Mouse (Mus musculus): Measurements from ENCODE around the gene Cmas. TPM values are rescaled to one million over a fixed set of nuclear protein-coding genes. Genes with fewer than 3 reads are reported as not detected.
A peak's percentile ranks its signal among the peaks of the same experiment; 100 is the strongest.

Gene Cmas
- polyA plus RNA-seq, 1 experiment from 2014 or later = 133 TPM

DNA sequence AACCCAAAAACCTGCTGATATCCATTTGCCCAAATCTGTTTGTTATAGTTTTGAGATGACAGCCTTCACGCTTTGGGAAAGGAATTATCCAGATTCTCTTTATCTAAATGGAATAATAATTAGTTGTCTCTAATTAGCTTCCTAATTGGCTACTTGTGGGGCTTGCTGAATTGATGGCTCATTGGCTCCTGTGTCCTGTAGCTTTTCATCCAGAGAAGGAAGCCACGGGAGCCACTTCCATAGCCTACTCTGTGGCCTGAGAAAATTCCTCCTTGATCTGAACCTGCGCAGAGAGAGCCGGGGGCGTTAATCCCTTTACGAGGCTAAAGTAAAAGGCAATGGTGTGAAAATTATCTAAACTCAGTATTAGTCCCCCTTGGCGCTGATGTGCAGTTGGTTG is 24.8 kb downstream of the Cmas start:
- Histone ChIP-seq H3K9ac (no peak overlapping the region), H3K4me3 (no peak overlapping the region), H3K9me3 (replicated peaks) (no peaks in the 10 kb centered on the region), H3K4me2 (no peak overlapping the region), H3K36me3 (ENCODE audit: poor library complexity, severe bottlenecking) (peaks cover 7% of the 10 kb centered on the region; the same call in 1 of the 2 replicates), H3K27ac (no peak overlapping the region), H3K27me3 (peaks cover 20% of the 10 kb centered on the region; the same call in 1 of the 2 replicates), H3K4me1 (peaks cover 27% of the 10 kb centered on the region)
- WGBS = 7% methylated on average over 7 of the region's 7 CpGs
- peak; percentile 48 for ATAC-seq

GRCm38 (mm10) chr6:142785343-142785742 is 28.9 kb downstream of the Cmas start:
- H3K27me3 ChIP-seq = peaks cover 20% of the 10 kb centered on the region; the same call in 1 of the 2 replicates
- no peaks in the 10 kb centered on the region for H3K9me3 ChIP-seq (replicated peaks)
- peaks cover 28% of the 10 kb centered on the region for H3K4me1 ChIP-seq
- no peak overlapping the region for H3K9ac ChIP-seq
- H3K4me2 ChIP-seq = no peak overlapping the region
- H3K4me3 ChIP-seq = no peak overlapping the region
- no peak for ATAC-seq
- 33% methylated on average over 4 of the region's 4 CpGs for WGBS
- no peaks in the 10 kb centered on the region for H3K36me3 ChIP-seq (ENCODE audit: poor library complexity, severe bottlenecking)
- no peak overlapping the region for H3K27ac ChIP-seq

DNA sequence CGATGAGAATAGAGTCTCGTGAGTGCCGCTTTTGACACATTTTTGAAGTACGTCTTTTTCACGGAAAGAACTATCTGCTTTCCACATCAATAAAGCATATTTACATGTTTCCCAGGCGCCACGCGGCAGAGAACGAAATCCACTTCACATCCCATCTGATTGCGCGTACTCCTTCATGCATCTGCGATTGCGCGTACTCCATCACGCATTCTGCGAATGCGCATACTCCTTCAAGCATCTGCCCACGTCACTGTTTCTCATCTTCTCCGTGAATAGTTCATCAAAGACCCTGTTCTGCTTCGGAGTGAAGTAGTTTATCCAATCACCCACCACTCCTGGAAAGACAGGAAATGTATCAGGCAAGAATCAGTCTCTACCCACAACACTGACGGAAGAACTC is 29.6 kb downstream of the Cmas start:
- H3K9me3 ChIP-seq (replicated peaks) = no peaks in the 10 kb centered on the region
- WGBS = 90% methylated on average over 21 of the region's 21 CpGs
- peaks cover 20% of the 10 kb centered on the region for H3K4me1 ChIP-seq
- H3K27ac ChIP-seq = no peak overlapping the region
- no peak overlapping the region for H3K9ac ChIP-seq
- no peak for ATAC-seq
- no peaks in the 10 kb centered on the region for H3K36me3 ChIP-seq (ENCODE audit: poor library complexity, severe bottlenecking)
- peaks cover 20% of the 10 kb centered on the region; the same call in 1 of the 2 replicates for H3K27me3 ChIP-seq
- no peak overlapping the region for H3K4me2 ChIP-seq
- H3K4me3 ChIP-seq = no peak overlapping the region

GRCm38 (mm10) chr6:142788042-142788987 is 31.8 kb downstream of the Cmas start:
- no peak overlapping the region for H3K4me3 ChIP-seq
- H3K36me3 ChIP-seq (ENCODE audit: poor library complexity, severe bottlenecking) = no peaks in the 10 kb centered on the region
- H3K27me3 ChIP-seq = peaks cover 10% of the 10 kb centered on the region; the same call in 1 of the 2 replicates
- 0 out of 2 replicates have a peak overlapping the region, but pooled peaks have one; percentile 8 for H3K27ac ChIP-seq
- H3K9me3 ChIP-seq (replicated peaks) = no peaks in the 10 kb centered on the region
- peak overlapping the region; percentile 20 for H3K4me2 ChIP-seq
- H3K4me1 ChIP-seq = peaks cover 19% of the 10 kb centered on the region
- ATAC-seq = peak; percentile 85
- 48% methylated on average over 18 of the region's 18 CpGs for WGBS
- H3K9ac ChIP-seq = no peak overlapping the region

DNA sequence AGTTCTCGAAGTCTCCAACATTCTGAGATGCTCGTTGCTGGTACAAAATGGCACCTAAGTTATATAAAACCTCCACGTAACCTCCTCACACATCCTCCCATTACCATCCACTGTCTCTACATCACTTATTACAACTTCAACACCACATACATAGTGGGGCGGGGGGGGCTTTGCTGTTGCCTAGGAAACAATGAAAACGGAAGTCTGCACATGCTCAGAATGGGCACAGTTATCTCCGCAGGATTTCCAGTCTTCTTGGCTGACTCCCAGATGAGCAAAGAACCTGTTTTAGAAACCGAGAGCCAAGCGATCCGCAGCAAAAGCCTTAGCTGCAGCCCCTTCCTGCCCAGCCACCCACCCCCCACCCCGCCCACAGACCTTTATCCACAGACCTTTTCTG is 33.2 kb downstream of the Cmas start:
- ATAC-seq = no peak
- 85% methylated on average over 10 of the region's 10 CpGs for WGBS
- Histone ChIP-seq H3K36me3 (ENCODE audit: poor library complexity, severe bottlenecking) (no peaks in the 10 kb centered on the region), H3K9me3 (replicated peaks) (no peaks in the 10 kb centered on the region), H3K27me3 (peaks cover 2% of the 10 kb centered on the region; the same call in 1 of the 2 replicates), H3K27ac (no peak overlapping the region), H3K9ac (no peak overlapping the region), H3K4me3 (no peak overlapping the region), H3K4me1 (peaks cover 23% of the 10 kb centered on the region), H3K4me2 (no peak overlapping the region)

DNA sequence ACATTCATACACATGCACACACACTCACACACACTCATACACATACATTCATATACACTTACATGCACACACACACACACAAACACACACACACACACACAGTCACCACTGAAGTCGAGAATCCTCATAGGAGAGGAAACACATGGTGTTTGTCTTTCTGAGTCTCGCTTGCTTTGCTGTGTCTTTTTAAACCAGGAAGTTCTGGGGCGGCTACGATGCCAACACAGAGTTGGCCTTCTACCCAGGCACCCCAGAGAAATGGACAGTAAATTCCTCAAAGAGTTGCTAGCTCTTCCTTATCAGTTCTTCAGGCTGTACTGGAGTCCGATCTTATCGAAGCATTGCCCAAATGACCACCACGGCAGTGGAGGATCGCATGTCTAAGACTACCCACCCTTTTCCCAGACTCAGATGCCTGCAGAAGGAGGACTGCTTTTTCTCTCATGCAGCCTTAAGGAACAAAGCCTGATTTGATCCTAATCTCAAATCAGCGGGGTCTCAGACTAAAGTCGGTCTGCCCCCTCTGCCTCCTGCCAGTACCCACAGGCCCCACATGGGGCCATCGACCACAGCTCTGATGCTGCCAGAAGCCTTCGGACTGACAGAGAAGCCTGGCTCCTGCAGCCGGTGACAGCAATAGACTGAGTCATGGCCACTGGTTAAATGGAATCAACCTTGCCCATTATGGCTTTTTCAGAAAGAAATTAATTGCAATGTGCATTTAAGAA is 35.9 kb downstream of the Cmas start:
- no peak overlapping the region for H3K4me2 ChIP-seq
- no peak overlapping the region for H3K4me3 ChIP-seq
- peak overlapping the region; percentile 18; the same call in 1 of the 2 replicates for H3K9ac ChIP-seq
- ATAC-seq = no peak
- 46% methylated on average over 13 of the region's 13 CpGs for WGBS
- H3K27me3 ChIP-seq = no peaks in the 10 kb centered on the region
- H3K36me3 ChIP-seq (ENCODE audit: poor library complexity, severe bottlenecking) = no peaks in the 10 kb centered on the region
- H3K9me3 ChIP-seq (replicated peaks) = no peaks in the 10 kb centered on the region
- H3K27ac ChIP-seq = no peak overlapping the region
- peaks cover 23% of the 10 kb centered on the region for H3K4me1 ChIP-seq

- Histone ChIP-seq H3K36me3 (ENCODE audit: poor library complexity, severe bottlenecking) (no peaks in the 10 kb centered on the region), H3K4me3 (no peak overlapping the region), H3K4me2 (no peak overlapping the region), H3K4me1 (peaks cover 18% of the 10 kb centered on the region), H3K27me3 (no peaks in the 10 kb centered on the region), H3K9ac (no peak overlapping the region), H3K27ac (no peak overlapping the region), H3K9me3 (replicated peaks) (no peaks in the 10 kb centered on the region)
- WGBS = 46% methylated on average over 7 of the region's 7 CpGs
- ATAC-seq = no peak
Observed at GRCm38 (mm10) chr6:142793468-142793867, 37.0 kb downstream of the Cmas start.

DNA sequence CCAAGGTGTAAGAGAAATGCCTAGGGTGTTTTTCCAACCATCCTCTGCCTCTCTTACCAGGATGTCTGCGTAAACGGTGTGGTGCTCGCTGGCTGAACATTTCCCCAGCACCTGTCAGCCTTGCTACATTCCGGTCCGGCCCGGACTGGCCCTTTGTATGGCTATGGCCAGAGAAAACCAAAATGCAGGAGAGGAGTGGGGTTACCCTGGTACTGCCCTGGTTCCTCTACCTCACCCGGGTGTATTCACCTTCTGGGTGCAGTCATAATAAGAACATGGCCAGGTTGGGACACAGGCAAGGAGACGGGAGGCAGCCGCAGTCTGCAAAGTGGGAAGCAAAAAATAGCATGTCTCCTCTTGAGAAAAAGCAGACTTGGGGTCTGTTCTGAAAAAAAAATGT is 38.6 kb downstream of the Cmas start:
- no peaks in the 10 kb centered on the region for H3K36me3 ChIP-seq (ENCODE audit: poor library complexity, severe bottlenecking)
- H3K27ac ChIP-seq = no peak overlapping the region
- H3K9ac ChIP-seq = no peak overlapping the region
- ATAC-seq = no peak
- no peaks in the 10 kb centered on the region for H3K9me3 ChIP-seq (replicated peaks)
- H3K27me3 ChIP-seq = no peaks in the 10 kb centered on the region
- no peak overlapping the region for H3K4me3 ChIP-seq
- peaks cover 16% of the 10 kb centered on the region for H3K4me1 ChIP-seq
- H3K4me2 ChIP-seq = no peak overlapping the region
- WGBS = 94% methylated on average over 9 of the region's 9 CpGs

GRCm38 (mm10) chr6:142795655-142796441 is 39.4 kb downstream of the Cmas start:
- Histone ChIP-seq H3K9ac (no peak overlapping the region), H3K4me2 (no peak overlapping the region), H3K9me3 (replicated peaks) (no peaks in the 10 kb centered on the region), H3K27ac (no peak overlapping the region), H3K4me1 (peaks cover 16% of the 10 kb centered on the region), H3K4me3 (no peak overlapping the region), H3K27me3 (no peaks in the 10 kb centered on the region), H3K36me3 (ENCODE audit: poor library complexity, severe bottlenecking) (no peaks in the 10 kb centered on the region)
- WGBS = 82% methylated on average over 15 of the region's 15 CpGs
- no peak for ATAC-seq

DNA sequence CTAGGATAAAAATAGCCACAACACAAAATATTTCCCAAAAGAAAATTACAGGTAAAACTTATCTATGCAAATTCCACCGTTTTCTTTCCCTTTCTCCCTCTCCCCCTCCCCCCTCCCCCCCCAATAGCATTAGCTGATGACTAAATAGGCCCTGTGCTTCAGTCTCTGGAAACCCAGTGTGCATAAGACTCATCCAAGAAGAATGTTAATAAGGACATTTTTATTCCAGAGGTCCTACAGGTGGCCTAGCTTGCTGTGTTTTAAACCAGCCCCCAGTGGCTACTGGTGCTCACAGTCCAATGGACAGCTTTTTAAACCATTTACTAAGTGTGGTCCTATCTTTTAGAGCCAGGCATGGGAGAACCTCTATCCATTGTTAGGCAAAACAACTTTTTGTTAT is 41.5 kb downstream of the Cmas start:
- Histone ChIP-seq H3K9ac (no peak overlapping the region), H3K36me3 (ENCODE audit: poor library complexity, severe bottlenecking) (no peaks in the 10 kb centered on the region), H3K9me3 (replicated peaks) (no peaks in the 10 kb centered on the region), H3K27ac (no peak overlapping the region), H3K4me3 (no peak overlapping the region), H3K4me1 (peaks cover 11% of the 10 kb centered on the region), H3K4me2 (no peak overlapping the region), H3K27me3 (no peaks in the 10 kb centered on the region)
- 72% methylated on average over 1 of the region's 1 CpGs for WGBS
- no peak for ATAC-seq

GRCm38 (mm10) chr6:142798837-142799236 is 42.4 kb downstream of the Cmas start:
- Histone ChIP-seq H3K27ac (no peak overlapping the region), H3K9me3 (replicated peaks) (no peaks in the 10 kb centered on the region), H3K4me3 (no peak overlapping the region), H3K4me2 (no peak overlapping the region), H3K4me1 (peaks cover 4% of the 10 kb centered on the region; the same call in 1 of the 2 replicates), H3K9ac (no peak overlapping the region), H3K36me3 (ENCODE audit: poor library complexity, severe bottlenecking) (no peaks in the 10 kb centered on the region), H3K27me3 (no peaks in the 10 kb centered on the region)
- ATAC-seq = no peak
- 74% methylated on average over 9 of the region's 9 CpGs for WGBS
